Mouse (Mus musculus) lung, postnatal 0 days (tissue): ENCODE measurements around the gene Tnfsfm13. TPM values are rescaled to one million over a fixed set of nuclear protein-coding genes. Genes with fewer than 3 reads are reported as not detected.
A peak's percentile ranks its signal among the peaks of the same experiment; 100 is the strongest.
"Not testable (repeated sequence)": the region's sequence is repeated elsewhere in the genome, so short reads cannot be mapped to it uniquely, and the experiment has no call there.

Experiments
- ATAC-seq: fragments of 200-750 bp; cut with Nextera tagmentation; 2 replicates; pipeline ENCODE4 v1.8.0; 2017; ENCODE audit warnings: moderate library complexity
- DNase-seq: peaks from one replicate; pipeline ENCODE4 v3.0.0-alpha.2; 2016; ENCODE audit warnings: low spot score
- H3K27ac ChIP-seq: fragments of 300-500 bp; sonication (generic); 2 replicates; pipeline ENCODE4 v1.5.1; 2014; ENCODE audit warnings: antibody characterized with exemption, mild to moderate bottlenecking, low read length, mixed read lengths
- H3K27me3 ChIP-seq: fragments of 300-500 bp; sonication (generic); replicated peaks from 2 replicates; pipeline ENCODE4 v1.6.1; 2014; ENCODE audit warnings: low read length, mixed read lengths; ENCODE audit not compliant: insufficient read depth
- H3K36me3 ChIP-seq: fragments of 300-500 bp; sonication (generic); 2 replicates; pipeline ENCODE4 v1.6.1; 2014; ENCODE audit warnings: low read length, mixed read lengths; ENCODE audit not compliant: insufficient read depth
- H3K4me1 ChIP-seq: fragments of 300-500 bp; sonication (generic); 2 replicates; pipeline ENCODE4 v1.6.1; 2014; ENCODE audit warnings: antibody characterized with exemption, low read depth, low read length, mixed read lengths; ENCODE audit not compliant: insufficient read depth
- H3K4me2 ChIP-seq: fragments of 300-500 bp; sonication (generic); replicated peaks from 2 replicates; pipeline ENCODE4 v1.6.1; 2014; ENCODE audit warnings: low read depth, mild to moderate bottlenecking, low read length, moderate library complexity, mixed read lengths
- H3K4me3 ChIP-seq: fragments of 300-500 bp; sonication (generic); 2 replicates; pipeline ENCODE4 v1.5.1; 2014; ENCODE audit warnings: low read depth, low read length
- H3K9ac ChIP-seq: fragments of 300-500 bp; sonication (generic); replicated peaks from 2 replicates; pipeline ENCODE4 v1.6.1; 2014; ENCODE audit warnings: low read depth, mild to moderate bottlenecking
- H3K9me3 ChIP-seq: fragments of 300-500 bp; sonication (generic); 2 replicates; pipeline ENCODE4 v1.6.1; 2016; ENCODE audit warnings: low read length, mixed read lengths
- CTCF ChIP-seq: IDR thresholded peaks from 2 replicates; pipeline ENCODE4 v1.5.1; 2016; ENCODE audit warnings: antibody characterized with exemption, mild to moderate bottlenecking
- EP300 ChIP-seq: IDR thresholded peaks from 2 replicates; pipeline ENCODE4 v1.6.1; 2016; ENCODE audit warnings: antibody characterized with exemption, mild to moderate bottlenecking, control low read depth
- WGBS: fragments of 180-500 bp; shearing (Covaris S2); extraction: QIAGEN DNeasy Blood & Tissue Kit; methylation state at CpG from one replicate; pipeline ENCODE4 v1.1.7; 2014; 5-methylcytosine and 5-hydroxymethylcytosine counted together
- polyA plus RNA-seq: library from polyadenylated mRNA; unstranded; fragments of >200 nt; fragmentation: Nextera tagmentation; extraction: Ambion mirVana; gene quantifications from 2 replicates; pipeline ENCODE4 v1.2.1, GENCODE M21; 2015

Gene Tnfsfm13
- polyA plus RNA-seq = 11.9 and 13.1 TPM in 2 replicates

DNA sequence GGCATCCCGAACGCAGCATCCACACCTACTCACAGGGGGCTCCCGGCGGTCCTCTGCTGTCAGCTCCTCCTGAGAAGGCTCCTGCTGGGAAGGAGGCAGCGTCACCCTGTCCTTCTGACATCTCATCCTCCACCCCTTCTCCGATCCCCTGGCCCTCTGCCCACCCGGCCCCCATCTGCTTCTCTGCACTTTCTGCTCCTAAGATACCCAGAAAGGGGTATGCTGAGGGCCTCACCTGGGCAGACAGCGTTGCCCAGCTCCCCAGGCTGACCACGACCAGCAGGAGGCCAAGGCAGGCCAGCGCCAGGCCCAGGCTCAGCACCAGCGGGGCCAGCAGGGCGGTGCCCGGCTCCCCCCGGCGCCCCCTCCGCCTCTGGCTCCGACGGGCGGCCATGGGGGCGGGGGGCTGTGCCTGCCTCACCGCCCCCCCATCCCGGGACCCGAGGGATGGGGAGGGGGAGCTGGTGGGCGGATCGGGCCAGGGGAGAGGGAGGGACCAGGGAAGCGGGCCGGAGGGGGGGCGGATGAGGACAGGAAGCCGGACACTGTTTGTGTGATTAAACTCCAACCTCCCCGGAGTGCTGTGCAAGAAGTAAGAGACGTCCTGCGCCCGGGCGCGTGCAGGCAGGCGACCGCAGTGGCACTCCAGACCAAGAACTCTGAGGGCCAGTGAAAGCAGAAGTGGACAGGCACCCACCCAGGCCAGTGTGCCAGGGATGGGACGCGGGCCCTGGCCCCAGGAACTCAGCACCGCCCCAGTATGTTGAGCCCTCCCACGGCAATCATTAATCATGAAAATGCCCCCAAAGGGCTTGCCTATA lies at the start of gene Tnfsfm13, which contains the start of gene Tnfsf12:
Gene Tnfsfm13 (minus strand): TSS at position 738 of the 821 bp plus-strand sequence.
Gene Tnfsf12 (minus strand): TSS at position 489 of the 821 bp plus-strand sequence.
- 0 out of 2 replicates have a peak, but pooled peaks cover 6% of the 10 kb centered on the region for H3K36me3 ChIP-seq
- ATAC-seq (peak; percentile 87), DNase-seq (peak; percentile 85)
- peak within 1 kb of the TSS; percentile 64 for H3K4me3 ChIP-seq
- H3K9ac ChIP-seq = peak within 1 kb of the TSS; percentile 87
- peak within 1 kb of the TSS; percentile 85 for H3K4me2 ChIP-seq
- H3K4me1 ChIP-seq = peaks cover 7% of the 10 kb centered on the region; the same call in 1 of the 2 replicates
- no peaks in the 10 kb centered on the region for H3K27me3 ChIP-seq
- 3% methylated on average over 28 of the region's 41 CpGs for WGBS
- H3K9me3 ChIP-seq = no peaks in the 10 kb centered on the region
- peak; percentile 53 for TF ChIP-seq CTCF
- no peak for TF ChIP-seq EP300
- H3K27ac ChIP-seq = peak within 1 kb of the TSS; percentile 87

DNA sequence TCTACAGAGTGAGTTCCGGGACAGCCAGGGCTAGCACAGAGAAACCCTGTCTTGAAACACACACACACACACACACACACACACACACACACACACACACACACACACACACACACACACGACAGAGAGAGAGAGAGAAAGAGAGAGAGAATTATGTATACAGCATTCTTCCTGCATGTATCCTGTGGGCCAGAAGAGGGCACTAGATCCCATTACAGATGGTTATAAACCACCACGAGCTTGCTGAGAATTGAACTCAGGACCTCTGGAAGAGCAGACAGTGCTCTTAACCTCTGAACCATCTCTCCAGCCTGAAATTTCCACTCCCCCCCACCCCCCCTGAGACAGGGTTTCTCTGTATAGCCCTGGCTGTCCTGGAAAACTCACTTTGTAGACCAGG lies 35.5 kb upstream of the Tnfsfm13 start:
- not testable (repeated sequence) for H3K27me3 ChIP-seq, H3K9me3 ChIP-seq, H3K9ac ChIP-seq, H3K4me3 ChIP-seq, H3K27ac ChIP-seq, DNase-seq, H3K4me2 ChIP-seq, H3K4me1 ChIP-seq, ATAC-seq
- TF ChIP-seq CTCF = peak; percentile 46
- 65% methylated on average over 3 of the region's 3 CpGs for WGBS
- H3K36me3 ChIP-seq = peaks cover 28% of the 10 kb centered on the region

DNA sequence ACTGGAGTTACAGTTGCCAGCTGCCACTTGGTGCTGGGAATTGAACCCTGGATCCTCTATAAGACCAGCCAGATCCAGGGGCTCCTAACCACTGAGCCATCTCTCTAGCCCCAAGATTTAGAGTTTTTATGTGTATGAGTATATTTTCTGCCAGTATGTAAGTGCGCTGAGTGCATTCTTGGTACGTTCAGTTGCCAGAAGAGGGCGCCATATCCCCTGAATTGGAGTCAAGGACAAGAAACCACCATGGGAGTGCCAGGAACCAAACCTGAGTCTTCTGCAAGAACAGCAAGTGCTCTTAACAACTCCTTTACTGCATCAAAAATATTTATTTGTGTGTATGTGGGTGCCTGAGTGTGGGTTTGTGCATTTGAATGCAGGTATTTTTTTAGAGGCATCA lies 33.2 kb upstream of the Tnfsfm13 start:
- H3K36me3 ChIP-seq = peaks cover 5% of the 10 kb centered on the region; the same call in 1 of the 2 replicates
- H3K27me3 ChIP-seq = no peaks in the 10 kb centered on the region
- H3K27ac ChIP-seq = no peak overlapping the region
- WGBS = 27% methylated on average over 3 of the region's 3 CpGs
- no peaks in the 10 kb centered on the region for H3K4me1 ChIP-seq
- ATAC-seq = peak; percentile 25; the same call in 1 of the 2 replicates
- DNase-seq = peak; percentile 74
- no peak overlapping the region for H3K4me2 ChIP-seq
- no peak overlapping the region for H3K9ac ChIP-seq
- TF ChIP-seq CTCF (peak; percentile 72), EP300 (no peak)
- H3K9me3 ChIP-seq = no peaks in the 10 kb centered on the region
- H3K4me3 ChIP-seq = no peak overlapping the region

DNA sequence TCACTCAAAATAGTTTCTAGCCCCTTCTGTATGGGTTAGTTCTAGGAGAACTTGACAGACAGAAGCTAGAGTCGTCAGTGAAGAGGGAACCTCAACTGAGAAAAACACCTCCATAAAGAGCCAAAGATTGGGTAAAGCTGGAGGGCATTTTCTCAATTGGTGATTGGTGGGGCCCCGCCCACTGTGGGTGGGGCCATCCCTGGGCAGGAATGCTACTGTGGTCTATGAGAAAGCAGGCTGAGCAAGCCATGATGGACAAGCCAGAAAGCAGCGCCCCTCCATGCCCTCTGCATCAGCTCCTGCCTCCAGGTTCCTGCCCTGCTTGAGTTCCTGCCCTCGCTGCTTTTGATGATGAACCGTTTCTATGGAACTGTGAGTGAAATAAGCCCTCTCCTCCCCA lies 30.1 kb upstream of the Tnfsfm13 start:
- 29% methylated on average over 5 of the region's 5 CpGs for WGBS

DNA sequence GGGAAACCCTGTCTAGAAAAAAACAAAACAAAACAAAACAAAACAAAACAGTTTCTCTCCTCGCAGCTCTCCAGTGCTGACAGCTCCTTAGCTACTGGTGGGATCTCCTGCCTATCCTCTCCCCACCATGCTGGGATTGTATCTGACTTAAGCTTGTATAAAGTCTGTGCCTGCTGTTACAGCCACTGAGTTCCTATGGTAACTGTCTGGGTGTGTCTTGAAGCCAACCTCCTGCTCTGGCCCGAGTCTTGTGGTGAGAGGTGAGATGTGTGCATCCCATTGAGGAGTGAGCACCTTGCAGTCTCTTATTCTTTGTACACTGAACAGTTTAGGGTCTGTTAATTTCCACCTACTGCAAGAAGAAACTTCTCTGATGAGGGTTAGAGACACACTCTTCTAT lies 27.2 kb upstream of the Tnfsfm13 start:
- no peaks in the 10 kb centered on the region for H3K9me3 ChIP-seq
- no peak for ATAC-seq
- H3K27ac ChIP-seq = no peak overlapping the region
- no peak overlapping the region for H3K9ac ChIP-seq
- TF ChIP-seq EP300 (no peak), CTCF (no peak)
- H3K4me1 ChIP-seq = no peaks in the 10 kb centered on the region
- H3K4me3 ChIP-seq = no peak overlapping the region
- WGBS = 35% methylated on average over 2 of the region's 2 CpGs
- no peaks in the 10 kb centered on the region for H3K27me3 ChIP-seq
- H3K4me2 ChIP-seq = no peak overlapping the region
- DNase-seq = no peak
- no peaks in the 10 kb centered on the region for H3K36me3 ChIP-seq

More for the DNA sequence above, 30.1 kb upstream of the Tnfsfm13 start:
- Histone ChIP-seq H3K27me3 (no peaks in the 10 kb centered on the region), H3K27ac (no peak overlapping the region), H3K36me3 (no peaks in the 10 kb centered on the region), H3K4me3 (no peak overlapping the region), H3K4me1 (no peaks in the 10 kb centered on the region), H3K4me2 (no peak overlapping the region), H3K9ac (no peak overlapping the region), H3K9me3 (no peaks in the 10 kb centered on the region)
- DNase-seq (peak; percentile 13), ATAC-seq (no peak)
- TF ChIP-seq EP300 (no peak), CTCF (no peak)

DNA sequence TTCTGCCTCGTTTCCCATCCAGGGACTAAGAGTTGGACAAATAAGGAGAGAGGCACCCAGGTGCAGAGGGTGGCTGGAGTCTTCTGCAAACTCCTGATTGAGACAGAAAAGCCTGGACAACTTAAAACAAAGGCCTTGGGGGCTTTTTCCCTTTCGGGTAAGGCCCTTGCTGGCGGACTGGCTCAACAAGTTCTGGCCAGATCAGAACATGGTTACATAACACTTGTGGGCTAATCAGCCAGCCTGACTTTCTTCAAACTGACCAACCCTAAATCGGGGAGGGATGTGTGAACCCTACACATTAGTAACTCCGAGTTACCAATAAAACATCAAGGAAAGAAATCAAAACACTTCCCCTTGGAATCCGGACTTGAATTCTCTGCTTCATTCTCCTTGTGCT lies 25.0 kb upstream of the Tnfsfm13 start:
- no peak overlapping the region for H3K4me2 ChIP-seq
- DNase-seq (peak; percentile 51), ATAC-seq (peak; percentile 53; the same call in 1 of the 2 replicates)
- no peaks in the 10 kb centered on the region for H3K27me3 ChIP-seq
- H3K9me3 ChIP-seq = no peaks in the 10 kb centered on the region
- no peaks in the 10 kb centered on the region for H3K36me3 ChIP-seq
- H3K9ac ChIP-seq = no peak overlapping the region
- no peak overlapping the region for H3K4me3 ChIP-seq
- WGBS = 45% methylated on average over 6 of the region's 6 CpGs
- no peak overlapping the region for H3K27ac ChIP-seq
- TF ChIP-seq EP300 (no peak), CTCF (no peak)
- no peaks in the 10 kb centered on the region for H3K4me1 ChIP-seq
